Mouse (Mus musculus) forebrain, embryonic 10.5 days (tissue): Measurements from ENCODE around the gene Runx1. TPM values are rescaled to one million over a fixed set of nuclear protein-coding genes. Genes with fewer than 3 reads are reported as not detected.

ENCODE experiments used
- DNase-seq: peaks from one replicate; pipeline ENCODE4 v3.0.0-alpha.2; 2017; ENCODE audit warnings: low spot score; ENCODE audit errors: extremely low spot score
- H3K27ac ChIP-seq: fragments of 300-500 bp; sonication (generic); 2 replicates; pipeline ENCODE4 v1.5.1; 2016; ENCODE audit warnings: mild to moderate bottlenecking
- H3K27me3 ChIP-seq: fragments of 300-500 bp; sonication (generic); 2 replicates; pipeline ENCODE4 v1.6.1; 2016; ENCODE audit warnings: mild to moderate bottlenecking; ENCODE audit not compliant: poor library complexity, severe bottlenecking
- H3K36me3 ChIP-seq: fragments of 300-500 bp; sonication (generic); replicated peaks from 2 replicates; pipeline ENCODE4 v1.6.1; 2016; ENCODE audit warnings: mild to moderate bottlenecking, moderate library complexity
- H3K4me1 ChIP-seq: fragments of 300-500 bp; sonication (generic); 2 replicates; pipeline ENCODE4 v1.6.1; 2016
- H3K4me3 ChIP-seq: fragments of 300-500 bp; sonication (generic); 2 replicates; pipeline ENCODE4 v1.5.1; 2016; ENCODE audit warnings: mild to moderate bottlenecking, moderate library complexity
- H3K9me3 ChIP-seq: fragments of 300-500 bp; sonication (generic); 2 replicates; pipeline ENCODE4 v1.6.1; 2016; ENCODE audit warnings: mild to moderate bottlenecking, moderate library complexity
- WGBS: fragments of 180-500 bp; shearing (Covaris S2); methylation state at CpG from one replicate; pipeline ENCODE4 v1.1.7; 2016; 5-methylcytosine and 5-hydroxymethylcytosine counted together
- polyA plus RNA-seq: library from polyadenylated mRNA; unstranded; fragments of >200 nt; fragmentation: Nextera tagmentation; extraction: Ambion mirVana; gene quantifications from 2 replicates; pipeline ENCODE4 v1.2.1, GENCODE M21; 2016

Runx1 gene
- polyA plus RNA-seq, 1 experiment from 2014 or later = 2.3 TPM

DNA sequence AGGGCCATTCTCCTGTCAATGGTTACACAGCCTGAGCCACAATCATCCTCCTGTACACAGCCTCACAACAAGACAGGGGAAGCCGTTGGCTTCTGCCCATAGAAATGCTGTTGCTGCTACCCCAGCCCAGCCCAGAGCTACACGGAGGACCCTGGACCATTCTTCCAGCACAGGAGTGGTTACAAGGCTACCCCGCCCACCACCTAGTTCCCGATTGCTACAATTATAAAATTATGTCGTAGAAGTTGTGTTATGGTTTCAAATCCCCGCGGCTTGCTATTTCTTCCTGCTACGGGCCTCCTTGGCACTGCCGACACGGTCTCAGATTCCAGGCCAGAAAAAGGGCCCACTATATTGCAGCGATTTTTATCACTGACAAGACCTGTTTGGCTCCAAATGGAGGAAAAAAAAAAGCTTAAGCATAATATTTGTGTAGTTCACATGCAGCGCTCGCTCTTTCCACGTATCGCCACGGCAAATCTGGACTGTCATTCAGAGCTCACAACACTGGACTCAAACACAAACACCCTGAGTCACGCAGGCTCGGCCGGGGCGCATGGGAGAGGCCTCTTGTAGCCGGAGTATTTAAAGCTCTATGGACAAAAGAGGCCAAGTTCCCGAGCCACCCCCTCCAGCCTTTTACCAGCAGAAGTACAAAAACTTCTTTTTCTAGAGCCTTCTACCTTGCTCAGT lies 180.4 kb downstream of the Runx1 start:
- Histone ChIP-seq H3K27me3 (peaks cover 11% of the 10 kb centered on the region; the same call in 1 of the 2 replicates), H3K9me3 (no peaks in the 10 kb centered on the region; the same call in 1 of the 2 replicates), H3K4me3 (no peak overlapping the region), H3K36me3 (no peaks in the 10 kb centered on the region), H3K4me1 (peaks cover 29% of the 10 kb centered on the region), H3K27ac (peak overlapping the region; percentile 56; the same call in 1 of the 2 replicates)
- WGBS = 81% methylated on average over 22 of the region's 22 CpGs
- no peak for DNase-seq

DNA sequence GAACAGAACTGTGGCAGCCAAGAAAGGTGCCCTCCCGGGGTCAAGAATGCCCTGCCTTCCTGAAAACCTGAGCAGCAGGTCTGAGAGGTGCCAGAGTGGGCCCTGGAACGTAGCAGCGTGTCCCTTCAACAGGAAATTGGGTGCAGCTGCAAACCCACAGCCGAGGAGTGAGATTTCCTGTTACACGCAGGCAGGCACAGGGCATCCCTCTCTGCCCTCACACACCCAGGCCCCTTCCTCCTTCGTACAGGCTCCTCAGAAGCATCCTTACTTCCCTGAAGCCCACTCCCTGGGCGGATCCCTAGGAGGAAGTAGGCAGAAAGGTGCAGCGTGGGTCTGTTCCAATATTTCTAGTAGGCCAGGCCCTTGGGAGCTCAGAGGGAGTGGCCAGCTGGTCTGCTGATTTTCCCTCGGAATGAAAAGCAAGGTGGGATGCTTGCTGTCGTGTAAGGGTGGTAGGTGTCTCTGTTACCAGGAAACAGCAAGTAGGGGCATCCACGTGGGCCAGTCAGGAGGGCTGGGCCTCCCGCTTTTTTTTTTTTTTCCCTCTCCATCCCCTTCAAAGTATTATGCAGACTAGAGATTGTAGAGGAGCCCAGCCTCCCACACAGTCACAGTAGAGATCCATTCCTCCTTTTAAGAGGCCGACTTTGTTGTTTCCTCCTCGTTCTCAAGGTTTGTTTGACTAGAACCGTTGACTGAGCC lies 181.1 kb downstream of the Runx1 start:
- Histone ChIP-seq H3K4me1 (peaks cover 29% of the 10 kb centered on the region), H3K27ac (peak overlapping the region; percentile 59), H3K36me3 (no peaks in the 10 kb centered on the region), H3K4me3 (no peak overlapping the region), H3K27me3 (peaks cover 11% of the 10 kb centered on the region; the same call in 1 of the 2 replicates), H3K9me3 (no peaks in the 10 kb centered on the region; the same call in 1 of the 2 replicates)
- 69% methylated on average over 15 of the region's 15 CpGs for WGBS
- DNase-seq = no peak

DNA sequence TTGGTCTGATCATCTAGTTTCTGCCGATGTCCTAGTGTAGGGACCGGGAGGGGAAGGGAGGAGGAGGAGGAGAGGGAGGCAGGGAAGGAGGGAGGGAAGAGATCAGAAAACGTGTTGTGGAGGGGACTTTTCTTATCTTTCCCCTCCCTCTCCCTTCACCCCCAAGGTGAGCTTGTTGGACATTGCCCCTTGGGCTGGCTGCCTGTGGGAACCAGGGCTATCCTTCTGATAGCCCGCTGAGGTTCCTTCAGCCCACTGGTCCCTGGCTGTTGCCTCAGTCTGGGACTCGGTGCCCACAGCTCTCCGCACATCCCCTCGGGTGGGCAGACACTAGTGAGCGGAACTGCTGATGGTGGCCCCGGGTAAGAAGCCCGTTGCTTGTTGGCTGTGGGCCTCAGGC lies 181.6 kb downstream of the Runx1 start:
- Histone ChIP-seq H3K36me3 (no peaks in the 10 kb centered on the region), H3K9me3 (no peaks in the 10 kb centered on the region; the same call in 1 of the 2 replicates), H3K27me3 (peaks cover 11% of the 10 kb centered on the region; the same call in 1 of the 2 replicates), H3K4me1 (peaks cover 32% of the 10 kb centered on the region), H3K27ac (peak overlapping the region; percentile 59), H3K4me3 (no peak overlapping the region)
- DNase-seq = no peak
- 81% methylated on average over 10 of the region's 10 CpGs for WGBS

DNA sequence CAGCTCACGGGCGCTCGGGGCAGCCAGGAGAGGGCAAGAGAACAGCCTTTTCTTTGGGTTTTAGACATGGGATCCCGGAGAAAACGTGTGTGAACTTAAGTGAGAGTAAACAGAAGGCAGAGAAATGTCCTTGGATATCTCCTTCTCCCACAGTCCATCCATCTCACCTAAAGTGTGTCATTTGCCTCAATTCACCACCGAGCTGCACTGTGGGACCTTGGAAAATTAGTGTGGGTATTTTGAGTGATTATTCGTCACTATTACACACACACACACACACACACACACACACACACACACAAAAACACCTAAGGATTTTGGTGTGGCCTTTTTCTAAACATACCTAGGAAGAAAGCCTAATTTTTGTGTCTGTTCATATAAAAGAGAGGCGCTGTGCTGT lies 183.7 kb downstream of the Runx1 start:
- Histone ChIP-seq H3K36me3 (no peaks in the 10 kb centered on the region), H3K4me1 (peaks cover 36% of the 10 kb centered on the region), H3K27ac (no peak overlapping the region), H3K4me3 (no peak overlapping the region), H3K27me3 (peaks cover 11% of the 10 kb centered on the region; the same call in 1 of the 2 replicates), H3K9me3 (no peaks in the 10 kb centered on the region)
- 91% methylated on average over 8 of the region's 8 CpGs for WGBS
- no peak for DNase-seq

DNA sequence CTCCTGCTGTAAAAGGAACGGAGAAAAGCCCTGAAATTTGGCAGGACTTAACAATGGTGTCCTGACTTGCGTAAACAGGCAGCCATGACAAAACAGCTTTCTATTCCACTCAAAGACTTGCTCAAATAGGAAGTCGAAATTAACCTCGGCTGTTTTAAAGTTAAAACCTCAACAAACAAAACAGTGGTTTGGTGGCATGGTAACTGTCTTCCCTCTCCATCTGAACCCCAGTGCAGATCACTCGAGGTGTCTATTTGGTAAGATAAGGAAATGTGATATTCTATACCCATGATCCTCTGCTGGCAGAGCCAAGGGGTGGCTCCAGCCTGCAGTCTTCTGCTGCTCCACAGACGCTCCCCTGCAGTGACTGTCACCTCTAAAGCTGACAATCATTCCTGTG lies 184.9 kb downstream of the Runx1 start:
- WGBS = 81% methylated on average over 6 of the region's 6 CpGs
- DNase-seq = no peak
- peaks cover 33% of the 10 kb centered on the region for H3K4me1 ChIP-seq
- no peak overlapping the region for H3K4me3 ChIP-seq
- peaks cover 11% of the 10 kb centered on the region; the same call in 1 of the 2 replicates for H3K27me3 ChIP-seq
- H3K27ac ChIP-seq = no peak overlapping the region
- H3K9me3 ChIP-seq = no peaks in the 10 kb centered on the region
- H3K36me3 ChIP-seq = no peaks in the 10 kb centered on the region

DNA sequence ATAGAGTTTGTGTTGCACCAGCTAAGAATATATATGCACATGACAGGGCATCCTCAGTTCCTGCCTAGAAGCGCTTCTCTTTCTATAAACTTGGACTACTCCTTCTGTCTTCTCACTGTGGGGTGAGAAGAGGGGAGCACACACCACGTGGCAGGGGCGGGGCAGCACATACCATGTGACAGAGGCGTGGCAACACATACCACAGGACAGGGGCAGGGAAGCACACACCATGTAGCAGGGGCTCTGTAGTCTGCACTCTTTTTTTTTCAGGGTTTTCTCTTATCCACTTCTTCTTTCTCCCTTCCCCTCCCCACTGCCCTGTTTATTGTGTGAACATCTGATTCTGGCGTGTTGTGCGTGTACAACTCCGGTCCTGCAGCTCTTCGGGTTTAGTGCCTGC lies 186.9 kb downstream of the Runx1 start:
- 90% methylated on average over 8 of the region's 8 CpGs for WGBS
- Histone ChIP-seq H3K4me3 (no peak overlapping the region), H3K9me3 (no peaks in the 10 kb centered on the region), H3K36me3 (no peaks in the 10 kb centered on the region), H3K27ac (no peak overlapping the region), H3K4me1 (peaks cover 13% of the 10 kb centered on the region), H3K27me3 (peaks cover 4% of the 10 kb centered on the region; the same call in 1 of the 2 replicates)
- no peak for DNase-seq

DNA sequence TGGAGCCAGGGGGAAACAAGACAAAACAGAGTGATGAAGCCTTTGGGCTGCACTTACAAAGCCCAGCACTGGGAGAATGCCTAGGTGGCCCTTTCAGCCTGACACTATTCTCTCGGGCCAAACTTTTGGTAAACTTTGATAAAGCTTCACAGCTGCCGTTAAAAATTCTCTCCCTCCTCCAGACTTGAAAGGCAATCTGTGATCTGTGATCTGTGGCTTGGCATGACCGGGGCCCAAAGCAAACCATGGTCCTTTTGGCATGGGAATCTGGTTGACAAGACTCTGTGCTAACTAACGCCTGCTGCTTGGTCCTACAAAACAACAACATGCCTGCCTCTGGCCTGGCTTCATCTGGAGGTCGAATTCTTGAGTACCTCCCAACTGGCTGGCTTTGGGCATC lies 188.9 kb downstream of the Runx1 start:
- Histone ChIP-seq H3K4me3 (no peak overlapping the region), H3K9me3 (no peaks in the 10 kb centered on the region), H3K36me3 (no peaks in the 10 kb centered on the region), H3K27ac (no peak overlapping the region), H3K27me3 (peaks cover 4% of the 10 kb centered on the region; the same call in 1 of the 2 replicates), H3K4me1 (peaks cover 16% of the 10 kb centered on the region)
- no peak for DNase-seq
- 80% methylated on average over 5 of the region's 5 CpGs for WGBS

DNA sequence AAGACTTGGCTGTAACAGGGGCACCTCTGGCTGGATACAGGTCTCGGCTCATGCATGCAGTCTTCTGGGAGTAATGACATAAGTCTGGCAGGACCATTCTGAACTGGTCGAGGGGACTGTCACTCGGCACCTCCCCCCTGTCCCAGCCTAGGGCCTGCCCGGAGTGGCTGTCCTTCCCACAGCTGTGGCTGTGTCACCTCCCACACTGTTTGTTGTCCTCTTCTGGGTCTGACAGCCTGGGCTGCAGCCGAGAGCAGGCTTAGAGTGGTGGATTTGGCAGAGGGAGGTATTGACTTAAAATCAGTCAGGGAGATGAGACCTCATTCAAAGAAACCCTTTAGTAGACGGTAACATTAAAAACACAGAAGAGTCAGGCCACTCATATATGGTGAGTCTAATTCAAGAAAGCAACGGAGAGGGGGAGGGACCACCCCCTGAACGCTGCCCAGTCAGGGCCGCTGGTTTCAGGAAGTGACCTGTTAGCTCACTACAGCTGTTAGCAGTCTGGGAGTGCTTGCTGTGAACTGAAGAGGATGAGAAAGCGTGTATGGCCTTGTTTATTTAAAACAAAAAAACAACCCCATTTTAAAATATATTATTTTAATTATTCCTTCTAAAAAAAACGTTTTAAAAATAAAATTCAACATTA lies 193.7 kb downstream of the Runx1 start:
- H3K27ac ChIP-seq = no peak overlapping the region; the same call in 1 of the 2 replicates
- no peaks in the 10 kb centered on the region for H3K9me3 ChIP-seq
- 22% methylated on average over 11 of the region's 11 CpGs for WGBS
- peaks cover 39% of the 10 kb centered on the region for H3K4me1 ChIP-seq
- peaks cover 42% of the 10 kb centered on the region for H3K27me3 ChIP-seq
- no peak for DNase-seq
- H3K4me3 ChIP-seq = no peak overlapping the region
- no peaks in the 10 kb centered on the region for H3K36me3 ChIP-seq

DNA sequence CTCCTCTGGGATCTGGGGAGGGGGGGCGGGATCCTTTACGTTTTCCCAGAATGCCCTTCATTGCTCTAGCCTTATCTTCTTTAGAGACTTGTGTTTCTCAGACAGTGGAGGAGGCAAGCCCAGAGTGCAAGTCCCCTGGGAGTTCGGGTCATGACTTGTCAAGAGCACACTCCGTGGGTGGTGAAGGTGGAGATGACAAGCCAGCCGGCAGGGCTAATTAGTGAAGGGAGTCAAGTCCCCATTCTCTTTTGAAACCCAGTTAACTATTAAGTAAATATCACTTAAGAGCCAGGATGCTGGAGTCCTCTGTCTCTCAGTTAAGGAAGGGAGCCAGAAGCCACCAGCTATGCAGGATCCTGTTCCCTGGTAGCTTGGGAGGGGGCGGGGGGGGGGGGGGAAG lies 194.3 kb downstream of the Runx1 start:
- no peaks in the 10 kb centered on the region for H3K36me3 ChIP-seq
- no peak for DNase-seq
- no peak overlapping the region for H3K27ac ChIP-seq
- H3K4me3 ChIP-seq = no peak overlapping the region
- peaks cover 47% of the 10 kb centered on the region for H3K27me3 ChIP-seq
- H3K9me3 ChIP-seq = no peaks in the 10 kb centered on the region
- peaks cover 43% of the 10 kb centered on the region for H3K4me1 ChIP-seq
- 29% methylated on average over 6 of the region's 6 CpGs for WGBS

DNA sequence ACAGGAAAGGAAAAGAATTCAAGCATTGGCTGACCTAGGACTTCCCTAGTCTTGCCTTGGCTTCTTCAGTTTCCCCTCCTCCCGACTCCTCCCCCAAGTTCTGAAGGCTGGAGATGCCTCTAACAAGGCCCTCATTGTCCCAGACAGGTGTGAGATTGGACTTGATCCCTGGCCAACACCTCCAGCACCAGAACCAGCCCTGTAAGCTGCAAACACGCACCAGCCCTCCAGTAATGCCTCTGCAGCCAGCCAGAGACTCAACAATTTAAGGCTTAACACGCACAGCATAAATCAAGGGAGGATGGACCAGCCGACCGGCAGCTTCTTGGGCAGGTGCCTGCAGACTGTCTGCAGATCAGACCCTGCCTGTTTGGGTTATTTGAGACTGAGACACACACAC lies 195.0 kb downstream of the Runx1 start:
- no peaks in the 10 kb centered on the region for H3K9me3 ChIP-seq
- DNase-seq = no peak
- no peak overlapping the region for H3K4me3 ChIP-seq
- 83% methylated on average over 5 of the region's 5 CpGs for WGBS
- H3K36me3 ChIP-seq = no peaks in the 10 kb centered on the region
- no peak overlapping the region for H3K27ac ChIP-seq
- H3K4me1 ChIP-seq = peaks cover 46% of the 10 kb centered on the region
- peaks cover 54% of the 10 kb centered on the region for H3K27me3 ChIP-seq

DNA sequence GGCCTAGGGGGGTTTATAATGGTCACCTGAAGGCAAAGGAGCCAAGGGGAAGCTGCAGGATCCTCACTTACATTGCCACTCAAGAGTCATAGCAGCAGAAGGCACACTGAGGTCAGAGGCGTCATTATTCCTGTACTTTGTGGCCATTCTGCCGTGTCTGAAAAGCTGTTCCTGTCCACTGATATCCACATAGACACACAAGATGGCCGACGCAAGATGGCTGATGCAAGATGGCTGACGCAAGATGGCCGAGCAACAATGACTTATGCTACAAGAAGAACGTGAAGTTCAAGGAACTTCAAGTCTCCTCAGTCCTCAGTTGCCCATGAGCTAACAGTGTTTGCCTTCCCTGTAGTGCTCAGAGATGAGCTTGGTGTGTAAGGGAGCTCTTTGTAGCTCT lies 196.1 kb downstream of the Runx1 start:
- DNase-seq = no peak
- Histone ChIP-seq H3K36me3 (no peaks in the 10 kb centered on the region), H3K27ac (no peak overlapping the region), H3K9me3 (no peaks in the 10 kb centered on the region), H3K4me3 (no peak overlapping the region), H3K27me3 (peaks cover 63% of the 10 kb centered on the region), H3K4me1 (peaks cover 56% of the 10 kb centered on the region)
- 94% methylated on average over 7 of the region's 7 CpGs for WGBS

DNA sequence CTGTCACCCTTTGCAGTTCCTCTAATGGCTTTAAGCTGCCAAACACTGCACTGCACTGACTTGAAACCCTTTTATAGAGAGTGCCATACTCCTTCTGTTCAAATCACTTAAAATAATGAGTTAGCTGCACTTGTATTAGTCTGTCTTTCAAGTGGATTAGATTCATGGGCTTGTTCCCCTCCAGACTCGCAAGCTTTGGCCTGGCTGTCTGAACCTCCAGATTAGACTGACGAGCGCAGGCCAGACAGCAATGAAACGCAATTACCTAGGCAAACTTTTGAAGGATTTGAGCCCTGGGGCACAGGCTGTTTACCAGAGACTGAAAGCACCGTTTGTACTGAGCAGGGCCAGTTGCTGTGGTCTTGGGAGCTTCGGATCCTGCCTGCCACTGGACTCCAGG lies 198.7 kb downstream of the Runx1 start:
- Histone ChIP-seq H3K27ac (peak overlapping the region; percentile 27), H3K9me3 (no peaks in the 10 kb centered on the region), H3K4me1 (peaks cover 60% of the 10 kb centered on the region), H3K27me3 (peaks cover 85% of the 10 kb centered on the region), H3K4me3 (no peak overlapping the region), H3K36me3 (no peaks in the 10 kb centered on the region)
- peak; percentile 44 for DNase-seq
- 18% methylated on average over 6 of the region's 6 CpGs for WGBS

DNA sequence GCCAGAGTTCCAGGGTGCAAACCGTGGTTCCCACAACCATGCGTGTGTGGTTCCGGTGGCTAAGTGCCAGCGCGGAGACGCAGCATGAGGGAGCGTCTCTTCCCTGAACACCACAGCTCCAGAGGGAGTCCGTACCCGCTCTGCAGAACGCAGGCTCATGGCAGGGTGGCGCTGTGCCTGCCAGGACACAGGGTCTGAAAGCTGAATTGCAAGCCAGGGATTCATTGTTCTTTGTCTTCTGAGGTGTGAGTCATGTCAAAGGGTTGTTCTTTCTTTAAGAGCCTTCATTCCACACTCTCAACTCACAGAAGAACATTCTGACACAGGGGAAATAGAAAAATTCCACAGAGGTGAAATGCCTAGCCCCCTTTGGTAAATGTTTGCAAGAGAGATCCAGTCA lies 202.0 kb downstream of the Runx1 start:
- Histone ChIP-seq H3K4me3 (no peak overlapping the region), H3K9me3 (no peaks in the 10 kb centered on the region), H3K27ac (no peak overlapping the region), H3K27me3 (peaks cover 78% of the 10 kb centered on the region), H3K36me3 (no peaks in the 10 kb centered on the region), H3K4me1 (peaks cover 63% of the 10 kb centered on the region)
- no peak for DNase-seq
- WGBS = 89% methylated on average over 11 of the region's 11 CpGs
